Mouse (Mus musculus): ENCODE data around the gene Wdr47. TPM values are rescaled to one million over a fixed set of nuclear protein-coding genes. Genes with fewer than 3 reads are reported as not detected.
"Not testable (repeated sequence)": the region's sequence is repeated elsewhere in the genome, so short reads cannot be mapped to it uniquely, and the experiment has no call there.

Wdr47 gene
- total RNA-seq, 2 experiments from 2014 or later = 2.5 to 6.6 TPM

GRCm38 (mm10) chr3:108608906-108609305, 17.8 kb downstream of the Wdr47 start:
- peak; percentile 59 for ATAC-seq (replicated peaks; ENCODE audit: poor library complexity, severe bottlenecking)

- no peak for ATAC-seq (replicated peaks; ENCODE audit: poor library complexity, severe bottlenecking)
These were observed 43.7 kb downstream of the Wdr47 start for GRCm38 (mm10) chr3:108634761-108635160.

- no peak for ATAC-seq (replicated peaks; ENCODE audit: poor library complexity, severe bottlenecking)
These were observed 48.3 kb downstream of the Wdr47 start for GRCm38 (mm10) chr3:108639412-108639811.

GRCm38 (mm10) chr3:108640998-108641397, 49.9 kb downstream of the Wdr47 start:
- ATAC-seq (replicated peaks; ENCODE audit: poor library complexity, severe bottlenecking) = no peak

- ATAC-seq (replicated peaks; ENCODE audit: poor library complexity, severe bottlenecking) = no peak
These were observed 53.8 kb downstream of the Wdr47 start for GRCm38 (mm10) chr3:108644856-108645255.

- no peak for ATAC-seq (replicated peaks; ENCODE audit: poor library complexity, severe bottlenecking)
These were observed 55.0 kb downstream of the Wdr47 start for GRCm38 (mm10) chr3:108646036-108646435.

GRCm38 (mm10) chr3:108647681-108648080, 56.6 kb downstream of the Wdr47 start:
- not testable (repeated sequence) for ATAC-seq (replicated peaks; ENCODE audit: poor library complexity, severe bottlenecking)

- 0 out of 2 replicates have a peak, but pooled peaks have one; percentile 26 for ATAC-seq (replicated peaks; ENCODE audit: poor library complexity, severe bottlenecking)
These were observed 62.0 kb downstream of the Wdr47 start for GRCm38 (mm10) chr3:108652866-108653642.

- ATAC-seq (replicated peaks; ENCODE audit: poor library complexity, severe bottlenecking) = peak; percentile 97
These were observed 62.8 kb downstream of the Wdr47 start, which contains the start of gene Clcc1 for GRCm38 (mm10) chr3:108653710-108654379. Clcc1 (plus strand) TSS chr3:108653913.

GRCm38 (mm10) chr3:108654566-108654965, 63.5 kb downstream of the Wdr47 start:
- peak; percentile 17; the same call in 1 of the 2 replicates for ATAC-seq (replicated peaks; ENCODE audit: poor library complexity, severe bottlenecking)

- ATAC-seq (replicated peaks; ENCODE audit: poor library complexity, severe bottlenecking) = no peak
These were observed 64.4 kb downstream of the Wdr47 start for GRCm38 (mm10) chr3:108655486-108655885.

GRCm38 (mm10) chr3:108658612-108659011, 67.5 kb downstream of the Wdr47 start:
- ATAC-seq (replicated peaks; ENCODE audit: poor library complexity, severe bottlenecking) = no peak

- ATAC-seq (replicated peaks; ENCODE audit: poor library complexity, severe bottlenecking) = no peak
These were observed 69.9 kb downstream of the Wdr47 start for GRCm38 (mm10) chr3:108660941-108661340.

- ATAC-seq (replicated peaks; ENCODE audit: poor library complexity, severe bottlenecking) = no peak
These were observed 85.5 kb downstream of the Wdr47 start for GRCm38 (mm10) chr3:108676616-108677015.

GRCm38 (mm10) chr3:108681004-108681403, 89.9 kb downstream of the Wdr47 start:
- ATAC-seq (replicated peaks; ENCODE audit: poor library complexity, severe bottlenecking) = no peak

GRCm38 (mm10) chr3:108683597-108683996, 92.5 kb downstream of the Wdr47 start:
- not testable (repeated sequence) for ATAC-seq (replicated peaks; ENCODE audit: poor library complexity, severe bottlenecking)

GRCm38 (mm10) chr3:108685701-108686100, 94.6 kb downstream of the Wdr47 start:
- ATAC-seq (replicated peaks; ENCODE audit: poor library complexity, severe bottlenecking) = no peak

GRCm38 (mm10) chr3:108689015-108689441, 97.9 kb downstream of the Wdr47 start:
- ATAC-seq (replicated peaks; ENCODE audit: poor library complexity, severe bottlenecking) = no peak

- ATAC-seq (replicated peaks; ENCODE audit: poor library complexity, severe bottlenecking) = no peak
These were observed 98.4 kb downstream of the Wdr47 start for GRCm38 (mm10) chr3:108689446-108689845.

- ATAC-seq (replicated peaks; ENCODE audit: poor library complexity, severe bottlenecking) = no peak
These were observed 98.9 kb downstream of the Wdr47 start for GRCm38 (mm10) chr3:108689979-108690378.

GRCm38 (mm10) chr3:108694321-108694720, 103.2 kb downstream of the Wdr47 start:
- ATAC-seq (replicated peaks; ENCODE audit: poor library complexity, severe bottlenecking) = no peak
